Mouse (Mus musculus) CD4-positive, CD25-positive, alpha-beta regulatory T cell, adult 4 months (primary cell): ENCODE results near the gene March10. TPM values are rescaled to one million over a fixed set of nuclear protein-coding genes. Genes with fewer than 3 reads are reported as not detected.

Experiments
- ATAC-seq: one replicate; pipeline ENCODE4 v1.8.0; 2017
- polyA plus RNA-seq, 2 experiments: library from polyadenylated mRNA; unstranded; fragments of 100-300 nt; shearing (Covaris generic); gene quantifications; one replicate each; pipeline ENCODE4 v1.2.1; 2017

March10 gene
- polyA plus RNA-seq, 2 experiments from 2014 or later = not detected

- no peak for ATAC-seq
These were observed 66.2 kb downstream of the March10 start for GRCm38 (mm10) chr11:105390290-105390689.

- no peak for ATAC-seq
These were observed 67.9 kb downstream of the March10 start for GRCm38 (mm10) chr11:105388636-105389035.

GRCm38 (mm10) chr11:105385266-105385665 lies 71.3 kb downstream of the March10 start:
- ATAC-seq = no peak

GRCm38 (mm10) chr11:105375821-105376235 lies 80.7 kb downstream of the March10 start:
- no peak for ATAC-seq

- no peak for ATAC-seq
These were observed 81.9 kb downstream of the March10 start for GRCm38 (mm10) chr11:105374526-105375175.

GRCm38 (mm10) chr11:105373881-105374280 lies 82.7 kb downstream of the March10 start:
- no peak for ATAC-seq

GRCm38 (mm10) chr11:105371818-105372217 lies 84.7 kb downstream of the March10 start:
- ATAC-seq = no peak

- no peak for ATAC-seq
These were observed 86.8 kb downstream of the March10 start for GRCm38 (mm10) chr11:105369526-105370386.

GRCm38 (mm10) chr11:105368833-105369232 lies 87.7 kb downstream of the March10 start:
- ATAC-seq = no peak

GRCm38 (mm10) chr11:105367163-105367562 lies 89.4 kb downstream of the March10 start:
- no peak for ATAC-seq

- ATAC-seq = no peak
These were observed 90.5 kb downstream of the March10 start for GRCm38 (mm10) chr11:105366051-105366450.

GRCm38 (mm10) chr11:105365611-105366010 lies 90.9 kb downstream of the March10 start:
- ATAC-seq = no peak

GRCm38 (mm10) chr11:105364386-105365065 lies 92.0 kb downstream of the March10 start:
- ATAC-seq = no peak

GRCm38 (mm10) chr11:105363598-105364385 lies 92.7 kb downstream of the March10 start:
- ATAC-seq = no peak

- peak; percentile 57 for ATAC-seq
These were observed 93.5 kb downstream of the March10 start for GRCm38 (mm10) chr11:105362946-105363597.

GRCm38 (mm10) chr11:105362041-105362765 lies 94.3 kb downstream of the March10 start:
- no peak for ATAC-seq

GRCm38 (mm10) chr11:105356301-105356700 lies 100.2 kb downstream of the March10 start:
- ATAC-seq = no peak

GRCm38 (mm10) chr11:105353891-105354280 lies 102.6 kb downstream of the March10 start:
- ATAC-seq = no peak

- no peak for ATAC-seq
These were observed 103.3 kb downstream of the March10 start for GRCm38 (mm10) chr11:105352954-105353890.

- no peak for ATAC-seq
These were observed 104.4 kb downstream of the March10 start for GRCm38 (mm10) chr11:105352152-105352551.
